Mouse (Mus musculus) liver, adult 2 months (tissue): Measurements from ENCODE around the gene Unc45a. TPM values are rescaled to one million over a fixed set of nuclear protein-coding genes. Genes with fewer than 3 reads are reported as not detected.

Source experiments
- DNase-seq: peaks from one replicate; pipeline ENCODE4 v3.0.0-alpha.2; 2011; ENCODE audit warnings: low read depth, low spot score; ENCODE audit errors: extremely low read depth
- H3K27ac ChIP-seq: fragments of 200-500 bp; replicated peaks from 2 replicates; pipeline ENCODE4 v1.5.1; 2012; ENCODE audit warnings: low read depth, mild to moderate bottlenecking, control low read depth, inconsistent platforms, low read length; ENCODE audit not compliant: insufficient read depth
- H3K27me3 ChIP-seq: fragments of 200-500 bp; 2 replicates; pipeline ENCODE4 v1.6.1; 2012; ENCODE audit warnings: mild to moderate bottlenecking, moderate library complexity, low read length, inconsistent platforms; ENCODE audit not compliant: control insufficient read depth, insufficient read depth
- H3K36me3 ChIP-seq: fragments of 200-500 bp; 2 replicates; pipeline ENCODE4 v1.6.1; 2012; ENCODE audit warnings: low read length, inconsistent platforms; ENCODE audit not compliant: control insufficient read depth, insufficient read depth
- H3K4me1 ChIP-seq: fragments of 200-500 bp; 2 replicates; pipeline ENCODE4 v1.6.1; 2011; ENCODE audit warnings: low read length; ENCODE audit not compliant: control insufficient read depth, insufficient read depth
- H3K4me3 ChIP-seq: fragments of 200-500 bp; 2 replicates; pipeline ENCODE4 v1.5.1; 2011; ENCODE audit warnings: low read depth, mild to moderate bottlenecking, control low read depth, low read length, moderate library complexity; ENCODE audit not compliant: insufficient read depth
- H3K79me2 ChIP-seq: fragments of 200-500 bp; 2 replicates; pipeline ENCODE4 v1.6.1; 2012; ENCODE audit warnings: inconsistent platforms, mild to moderate bottlenecking, low read length, moderate library complexity; ENCODE audit not compliant: control insufficient read depth, insufficient read depth
- H3K9ac ChIP-seq: fragments of 200-500 bp; 2 replicates; pipeline ENCODE4 v1.6.1; 2012; ENCODE audit warnings: low read depth, mild to moderate bottlenecking, control low read depth, inconsistent platforms, low read length
- CTCF ChIP-seq: fragments of 200-500 bp; IDR thresholded peaks from 2 replicates; pipeline ENCODE4 v1.5.1; 2011; ENCODE audit warnings: low read depth, low read length, control low read depth
- POLR2A ChIP-seq: fragments of 200-500 bp; IDR thresholded peaks from 2 replicates; pipeline ENCODE4 v1.6.1; 2011; ENCODE audit warnings: low read length, control low read depth; ENCODE audit not compliant: insufficient read depth; ENCODE audit errors: extremely low read depth
- WGBS: fragments of 180-500 bp; shearing (Covaris S2); methylation state at CpG from one replicate; pipeline ENCODE4 v1.1.7; 2018; 5-methylcytosine and 5-hydroxymethylcytosine counted together
- polyA plus RNA-seq: library from polyadenylated mRNA; depleted of rRNA; stranded (reverse); fragments of >200 nt; gene quantifications from 2 replicates; pipeline ENCODE4 v1.2.3, GENCODE M21; 2012
- total RNA-seq: library from RNA; depleted of rRNA; stranded (reverse); fragments of >200 nt; gene quantifications from 2 replicates; pipeline ENCODE4 v1.2.3, GENCODE M21; 2014

Gene Unc45a
- total and polyA plus RNA-seq, 2 experiments: 8.6 to 21.5 TPM

GRCm38 (mm10) chr7:80299568-80299967, 41.2 kb downstream of the Unc45a start:
- H3K9ac ChIP-seq: no peak overlapping the region
- peak; percentile 7 for DNase-seq
- H3K36me3 ChIP-seq: no peaks in the 10 kb centered on the region
- H3K4me3 ChIP-seq: no peak overlapping the region
- H3K27ac ChIP-seq: no peak overlapping the region
- no peaks in the 10 kb centered on the region for H3K4me1 ChIP-seq
- WGBS: 19% methylated on average over 3 of the region's 3 CpGs
- H3K27me3 ChIP-seq: no peaks in the 10 kb centered on the region
- H3K79me2 ChIP-seq: no peaks in the 10 kb centered on the region; the same call in 1 of the 2 replicates
- TF ChIP-seq CTCF (no peak), POLR2A (no peak)

- TF ChIP-seq POLR2A (no peak), CTCF (no peak)
- Histone ChIP-seq H3K4me1 (no peaks in the 10 kb centered on the region), H3K36me3 (no peaks in the 10 kb centered on the region), H3K27me3 (no peaks in the 10 kb centered on the region), H3K9ac (no peak overlapping the region), H3K4me3 (no peak overlapping the region), H3K27ac (no peak overlapping the region), H3K79me2 (no peaks in the 10 kb centered on the region; the same call in 1 of the 2 replicates)
- DNase-seq: no peak
- 98% methylated on average over 4 of the region's 4 CpGs for WGBS
Observed at GRCm38 (mm10) chr7:80298754-80299153, 42.1 kb downstream of the Unc45a start.

- Histone ChIP-seq H3K79me2 (no peaks in the 10 kb centered on the region; the same call in 1 of the 2 replicates), H3K4me3 (no peak overlapping the region), H3K4me1 (no peaks in the 10 kb centered on the region), H3K9ac (no peak overlapping the region), H3K36me3 (no peaks in the 10 kb centered on the region), H3K27ac (no peak overlapping the region), H3K27me3 (no peaks in the 10 kb centered on the region)
- 87% methylated on average over 3 of the region's 3 CpGs for WGBS
- DNase-seq: no peak
- TF ChIP-seq POLR2A (no peak), CTCF (no peak)
Observed at GRCm38 (mm10) chr7:80297041-80297440, 43.8 kb downstream of the Unc45a start.

GRCm38 (mm10) chr7:80296462-80296861, 44.3 kb downstream of the Unc45a start:
- Histone ChIP-seq H3K36me3 (no peaks in the 10 kb centered on the region), H3K79me2 (no peaks in the 10 kb centered on the region; the same call in 1 of the 2 replicates), H3K27me3 (no peaks in the 10 kb centered on the region), H3K4me1 (no peaks in the 10 kb centered on the region), H3K4me3 (no peak overlapping the region), H3K9ac (no peak overlapping the region), H3K27ac (no peak overlapping the region)
- DNase-seq: no peak
- TF ChIP-seq CTCF: no peak
- TF ChIP-seq POLR2A: no peak
- WGBS: 93% methylated on average over 6 of the region's 6 CpGs

- H3K27ac ChIP-seq: no peak overlapping the region
- H3K36me3 ChIP-seq: no peaks in the 10 kb centered on the region
- peak overlapping the region; percentile 68 for H3K4me3 ChIP-seq
- H3K4me1 ChIP-seq: no peaks in the 10 kb centered on the region
- no peak for TF ChIP-seq POLR2A
- no peak for TF ChIP-seq CTCF
- DNase-seq: peak; percentile 2
- no peaks in the 10 kb centered on the region for H3K27me3 ChIP-seq
- H3K79me2 ChIP-seq: no peaks in the 10 kb centered on the region
- WGBS: 12% methylated on average over 37 of the region's 37 CpGs
- peak overlapping the region; percentile 54 for H3K9ac ChIP-seq
Observed at GRCm38 (mm10) chr7:80294764-80295648, 45.8 kb downstream of the Unc45a start.
